Mouse (Mus musculus) MEL-GATA-1-ER (cell line): ENCODE results near the gene Wdr60.
A peak's percentile ranks its signal among the peaks of the same experiment; 100 is the strongest.

Experiments used
- DNase-seq: peaks from one replicate; pipeline ENCODE4 v3.0.0-alpha.2; 2012; ENCODE audit warnings: low read depth; ENCODE audit errors: extremely low read depth

Gene Wdr60

DNA sequence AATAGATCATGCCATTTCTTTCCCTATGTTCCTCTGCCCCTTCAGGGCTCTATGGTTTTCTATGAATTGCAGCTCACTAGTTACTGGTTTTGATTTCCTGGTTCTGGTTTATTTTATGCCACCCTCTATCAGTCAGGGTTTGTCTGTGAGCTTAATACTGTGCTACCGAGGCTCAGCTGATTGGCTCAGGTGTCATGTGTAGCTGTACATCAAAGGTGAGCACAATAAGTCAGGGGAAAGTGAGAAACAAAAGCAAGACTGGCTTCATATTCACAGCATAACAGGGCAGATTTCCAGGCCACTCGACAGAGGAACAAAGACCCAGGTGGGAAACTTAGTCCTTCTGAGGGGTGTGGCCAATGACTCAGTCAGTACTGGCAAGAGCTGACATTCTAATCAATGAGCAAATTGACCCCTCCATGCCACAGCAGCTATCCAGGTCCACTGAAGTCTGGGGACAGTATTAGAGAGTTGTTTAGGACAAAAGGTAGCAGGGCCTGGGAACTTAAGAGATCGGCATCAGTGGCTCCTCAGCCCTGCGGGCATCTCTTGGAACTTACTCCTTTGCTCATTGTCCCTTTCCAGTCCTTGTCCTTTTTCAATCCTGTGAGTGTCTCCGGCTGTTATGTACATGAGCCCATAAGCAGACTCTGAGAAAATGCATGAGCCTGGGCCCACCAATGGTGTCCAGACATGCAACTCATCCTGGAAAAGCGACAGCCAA lies 79.4 kb downstream of the Wdr60 start:
- no peak for DNase-seq

DNA sequence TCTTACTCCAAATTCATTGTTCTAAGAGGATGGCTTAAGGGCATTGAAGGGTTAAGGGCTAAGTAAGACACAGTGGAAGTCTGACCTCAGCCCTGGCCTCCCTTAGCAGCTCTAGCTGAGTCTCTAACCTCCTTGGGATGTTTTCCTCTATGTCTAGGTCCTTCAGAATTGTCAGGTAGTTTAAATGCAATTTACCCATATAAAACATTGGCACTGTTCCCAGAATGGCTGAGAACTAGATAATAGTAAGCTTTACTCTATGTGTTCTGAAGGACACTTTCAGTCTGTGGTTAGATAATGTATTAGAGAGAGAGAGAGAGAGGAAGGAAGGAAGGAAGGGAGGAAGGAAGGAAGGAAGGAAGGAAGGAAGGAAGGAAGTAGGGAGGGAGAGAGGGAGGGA lies 80.4 kb downstream of the Wdr60 start:
- peak; percentile 8 for DNase-seq

GRCm38 (mm10) chr12:116181436-116182050 lies 81.3 kb downstream of the Wdr60 start:
- no peak for DNase-seq

DNA sequence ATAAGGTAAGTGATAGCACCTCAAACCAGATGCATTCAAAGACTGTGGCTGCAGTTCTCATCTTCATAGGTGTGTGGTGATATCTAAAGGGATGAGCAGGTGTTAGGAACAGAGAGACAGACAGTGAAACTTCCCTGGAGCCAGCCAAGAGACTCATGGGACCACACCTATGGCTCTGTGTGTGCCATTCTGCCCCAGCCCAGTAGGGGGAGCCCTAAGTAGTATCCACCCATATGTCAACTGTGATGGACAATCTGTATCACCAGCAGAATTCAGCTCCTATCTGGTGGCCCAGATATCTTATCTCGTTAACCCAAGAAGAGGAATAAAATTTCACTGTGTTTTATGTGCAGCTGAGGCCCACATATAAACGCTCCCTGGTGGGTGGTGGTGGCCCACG lies 85.9 kb downstream of the Wdr60 start:
- peak; percentile 19 for DNase-seq

DNA sequence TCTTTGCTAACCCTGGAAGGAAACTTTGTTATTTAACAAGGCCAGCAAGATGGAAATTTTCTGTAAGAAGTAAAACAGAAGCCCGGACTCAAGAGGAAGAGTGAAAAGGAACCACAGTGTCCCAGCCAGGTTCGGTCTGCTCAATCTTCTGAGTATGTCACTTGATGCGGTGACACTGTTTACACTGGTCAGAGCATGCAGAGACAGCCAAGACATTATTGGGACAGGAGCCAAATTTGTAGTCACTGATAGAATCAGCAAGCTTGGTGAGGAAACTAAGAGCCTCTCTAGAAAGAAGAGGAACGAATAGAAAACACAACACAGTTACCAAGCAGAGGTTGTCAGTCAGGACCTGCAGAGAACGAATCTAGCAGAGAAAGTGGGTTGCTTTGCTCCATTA lies 93.2 kb downstream of the Wdr60 start:
- DNase-seq = no peak

DNA sequence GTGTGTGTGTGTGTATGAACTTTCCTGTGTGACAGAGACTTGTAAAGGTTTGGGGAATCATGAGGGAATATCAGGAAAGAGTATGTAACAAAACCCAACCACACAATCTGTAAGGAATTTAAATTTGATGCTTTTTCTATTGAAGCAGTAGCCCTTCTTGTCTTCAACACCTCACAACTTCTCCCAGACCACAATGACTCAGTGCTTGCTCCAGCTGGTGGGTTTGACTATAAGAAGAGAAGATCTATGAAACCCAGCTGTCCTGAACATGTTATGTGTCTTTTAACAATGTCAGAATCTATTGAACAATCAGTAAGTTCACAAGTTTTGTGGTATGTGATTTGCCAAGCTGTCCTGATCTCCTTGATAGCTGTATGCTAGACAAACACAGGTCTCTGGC lies 97.5 kb downstream of the Wdr60 start:
- DNase-seq = no peak

GRCm38 (mm10) chr12:116159695-116160094 lies 103.1 kb downstream of the Wdr60 start:
- no peak for DNase-seq

DNA sequence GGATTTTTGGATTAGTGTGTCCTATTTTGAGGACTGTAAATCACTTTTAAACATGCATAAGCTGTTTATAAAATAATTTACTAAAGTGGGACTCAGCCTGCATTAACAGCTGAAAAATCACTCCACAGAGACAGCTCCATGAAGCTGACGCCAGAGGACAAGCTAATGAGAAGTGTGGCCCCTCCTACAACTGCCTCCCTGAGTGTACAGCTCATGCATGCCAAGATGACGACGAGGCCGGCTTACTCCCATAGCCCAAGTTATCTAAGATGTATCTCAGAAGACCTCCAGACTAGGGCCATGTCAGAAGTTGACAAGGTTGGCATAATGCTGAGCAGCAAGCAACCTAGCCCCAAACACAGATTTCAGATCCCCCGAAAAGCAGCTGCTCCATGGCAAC lies 103.6 kb downstream of the Wdr60 start:
- DNase-seq = no peak

- no peak for DNase-seq
These were observed 105.9 kb downstream of the Wdr60 start for GRCm38 (mm10) chr12:116156792-116157532.
